Mouse (Mus musculus) stomach, embryonic 15.5 days (tissue): ENCODE results near the gene Gm20388. TPM values are rescaled to one million over a fixed set of nuclear protein-coding genes. Genes with fewer than 3 reads are reported as not detected.

Source experiments
- ATAC-seq: fragments of 200-750 bp; cut with Nextera tagmentation; 2 replicates; pipeline ENCODE4 v1.8.0; 2017; ENCODE audit warnings: low read depth, moderate number of reproducible peaks, moderate TSS enrichment; ENCODE audit not compliant: insufficient read depth, low FRiP score
- H3K27ac ChIP-seq: fragments of 300-500 bp; sonication (generic); 2 replicates; pipeline ENCODE4 v1.5.1; 2015; ENCODE audit warnings: mild to moderate bottlenecking, inconsistent platforms
- H3K27me3 ChIP-seq: fragments of 300-500 bp; sonication (generic); replicated peaks from 2 replicates; pipeline ENCODE4 v1.6.1; 2015; ENCODE audit warnings: inconsistent platforms
- H3K36me3 ChIP-seq: fragments of 300-500 bp; sonication (generic); 2 replicates; pipeline ENCODE4 v1.6.1; 2015; ENCODE audit warnings: inconsistent platforms
- H3K4me1 ChIP-seq: fragments of 300-500 bp; sonication (generic); 2 replicates; pipeline ENCODE4 v1.6.1; 2015; ENCODE audit warnings: inconsistent platforms
- H3K4me2 ChIP-seq: fragments of 300-500 bp; sonication (generic); 2 replicates; pipeline ENCODE4 v1.6.1; 2015; ENCODE audit warnings: mild to moderate bottlenecking, inconsistent platforms
- H3K4me3 ChIP-seq: fragments of 300-500 bp; sonication (generic); replicated peaks from 2 replicates; pipeline ENCODE4 v1.5.1; 2015; ENCODE audit warnings: inconsistent platforms
- H3K9ac ChIP-seq: fragments of 300-500 bp; sonication (generic); 2 replicates; pipeline ENCODE4 v1.6.1; 2015; ENCODE audit warnings: inconsistent platforms
- H3K9me3 ChIP-seq: fragments of 300-500 bp; sonication (generic); 2 replicates; pipeline ENCODE4 v1.6.1; 2016; ENCODE audit warnings: inconsistent platforms
- WGBS: fragments of 180-500 bp; shearing (Covaris S2); methylation state at CpG from one replicate; pipeline ENCODE4 v1.1.7; 2015; 5-methylcytosine and 5-hydroxymethylcytosine counted together
- polyA plus RNA-seq: library from polyadenylated mRNA; unstranded; fragments of >200 nt; fragmentation: Nextera tagmentation; extraction: Ambion mirVana; gene quantifications from 2 replicates; pipeline ENCODE4 v1.2.1, GENCODE M21; 2015

The Gm20388 gene
- polyA plus RNA-seq, 1 experiment from 2014 or later, result not detected

- H3K27ac ChIP-seq, result no peak overlapping the region
- ATAC-seq, result no peak
Observed at GRCm38 (mm10) chr8:121360001-121360400, 1449.4 kb downstream of the Gm20388 start.

GRCm38 (mm10) chr8:121361166-121361565, 1450.5 kb downstream of the Gm20388 start:
- H3K9ac ChIP-seq, result no peak overlapping the region
- H3K36me3 ChIP-seq, result no peaks in the 10 kb centered on the region
- no peaks in the 10 kb centered on the region for H3K27me3 ChIP-seq
- no peak overlapping the region for H3K27ac ChIP-seq
- no peak overlapping the region for H3K4me3 ChIP-seq
- ATAC-seq, result no peak
- 68% methylated on average over 8 of the region's 8 CpGs for WGBS
- no peak overlapping the region for H3K4me2 ChIP-seq
- H3K9me3 ChIP-seq, result no peaks in the 10 kb centered on the region
- peaks cover 20% of the 10 kb centered on the region for H3K4me1 ChIP-seq

More at GRCm38 (mm10) chr8:121360001-121360400, 1449.4 kb downstream of the Gm20388 start:
- H3K4me3 ChIP-seq, result no peak overlapping the region
- H3K27me3 ChIP-seq, result peaks cover 4% of the 10 kb centered on the region; the same call in 1 of the 2 replicates
- H3K9me3 ChIP-seq, result no peaks in the 10 kb centered on the region
- no peak overlapping the region for H3K4me2 ChIP-seq
- H3K9ac ChIP-seq, result no peak overlapping the region
- peaks cover 20% of the 10 kb centered on the region for H3K4me1 ChIP-seq
- 44% methylated on average over 6 of the region's 6 CpGs for WGBS
- H3K36me3 ChIP-seq, result no peaks in the 10 kb centered on the region

- H3K9me3 ChIP-seq, result no peaks in the 10 kb centered on the region
- H3K4me2 ChIP-seq, result no peak overlapping the region
- no peaks in the 10 kb centered on the region for H3K36me3 ChIP-seq
- 80% methylated on average over 6 of the region's 6 CpGs for WGBS
- no peak overlapping the region for H3K9ac ChIP-seq
- H3K4me3 ChIP-seq, result no peak overlapping the region
- peaks cover 16% of the 10 kb centered on the region; the same call in 1 of the 2 replicates for H3K4me1 ChIP-seq
- no peak overlapping the region for H3K27ac ChIP-seq
- 0 out of 2 replicates have a peak, but pooled peaks cover 4% of the 10 kb centered on the region for H3K27me3 ChIP-seq
- ATAC-seq, result no peak
Observed at GRCm38 (mm10) chr8:121364646-121365045, 1454.0 kb downstream of the Gm20388 start.

- Histone ChIP-seq H3K27ac (no peak overlapping the region), H3K4me2 (no peak overlapping the region), H3K4me3 (no peak overlapping the region), H3K9me3 (no peaks in the 10 kb centered on the region), H3K27me3 (0 out of 2 replicates have a peak, but pooled peaks cover 4% of the 10 kb centered on the region), H3K9ac (no peak overlapping the region), H3K36me3 (no peaks in the 10 kb centered on the region), H3K4me1 (peaks cover 12% of the 10 kb centered on the region; the same call in 1 of the 2 replicates)
- WGBS, result 82% methylated on average over 3 of the region's 3 CpGs
- no peak for ATAC-seq
Observed at GRCm38 (mm10) chr8:121365150-121365549, 1454.5 kb downstream of the Gm20388 start.

- Histone ChIP-seq H3K27ac (no peak overlapping the region), H3K4me3 (no peak overlapping the region), H3K9me3 (no peaks in the 10 kb centered on the region), H3K4me1 (peaks cover 8% of the 10 kb centered on the region; the same call in 1 of the 2 replicates), H3K4me2 (no peak overlapping the region), H3K27me3 (0 out of 2 replicates have a peak, but pooled peaks cover 4% of the 10 kb centered on the region), H3K9ac (no peak overlapping the region), H3K36me3 (no peaks in the 10 kb centered on the region)
- 62% methylated on average over 12 of the region's 12 CpGs for WGBS
- no peak for ATAC-seq
Observed at GRCm38 (mm10) chr8:121366655-121367054, 1456.0 kb downstream of the Gm20388 start.

- Histone ChIP-seq H3K27me3 (0 out of 2 replicates have a peak, but pooled peaks cover 4% of the 10 kb centered on the region), H3K9me3 (no peaks in the 10 kb centered on the region), H3K36me3 (no peaks in the 10 kb centered on the region), H3K4me3 (no peak overlapping the region), H3K4me2 (no peak overlapping the region), H3K9ac (no peak overlapping the region), H3K4me1 (peaks cover 8% of the 10 kb centered on the region; the same call in 1 of the 2 replicates), H3K27ac (no peak overlapping the region)
- WGBS, result 21% methylated on average over 11 of the region's 11 CpGs
- no peak for ATAC-seq
Observed at GRCm38 (mm10) chr8:121368799-121369198, 1458.2 kb downstream of the Gm20388 start.

- Histone ChIP-seq H3K27me3 (0 out of 2 replicates have a peak, but pooled peaks cover 4% of the 10 kb centered on the region), H3K4me1 (peaks cover 9% of the 10 kb centered on the region; the same call in 1 of the 2 replicates), H3K27ac (no peak overlapping the region), H3K36me3 (no peaks in the 10 kb centered on the region), H3K9me3 (no peaks in the 10 kb centered on the region), H3K4me2 (no peak overlapping the region), H3K9ac (no peak overlapping the region), H3K4me3 (no peak overlapping the region)
- ATAC-seq, result no peak
- 77% methylated on average over 11 of the region's 11 CpGs for WGBS
Observed at GRCm38 (mm10) chr8:121369378-121369777, 1458.7 kb downstream of the Gm20388 start.

GRCm38 (mm10) chr8:121371287-121371686, 1460.6 kb downstream of the Gm20388 start:
- Histone ChIP-seq H3K27ac (no peak overlapping the region), H3K27me3 (0 out of 2 replicates have a peak, but pooled peaks cover 4% of the 10 kb centered on the region), H3K4me3 (no peak overlapping the region), H3K36me3 (no peaks in the 10 kb centered on the region), H3K4me1 (peaks cover 18% of the 10 kb centered on the region; the same call in 1 of the 2 replicates), H3K9me3 (no peaks in the 10 kb centered on the region), H3K4me2 (no peak overlapping the region), H3K9ac (no peak overlapping the region)
- WGBS, result 65% methylated on average over 9 of the region's 9 CpGs
- ATAC-seq, result no peak

GRCm38 (mm10) chr8:121371911-121372638, 1461.4 kb downstream of the Gm20388 start:
- H3K9ac ChIP-seq, result no peak overlapping the region
- peaks cover 25% of the 10 kb centered on the region; the same call in 1 of the 2 replicates for H3K4me1 ChIP-seq
- no peaks in the 10 kb centered on the region for H3K9me3 ChIP-seq
- ATAC-seq, result no peak
- no peak overlapping the region for H3K4me2 ChIP-seq
- no peak overlapping the region for H3K27ac ChIP-seq
- WGBS, result 80% methylated on average over 25 of the region's 25 CpGs
- H3K36me3 ChIP-seq, result no peaks in the 10 kb centered on the region
- no peak overlapping the region for H3K4me3 ChIP-seq
- H3K27me3 ChIP-seq, result 0 out of 2 replicates have a peak, but pooled peaks cover 4% of the 10 kb centered on the region

GRCm38 (mm10) chr8:121372639-121372986, 1462.0 kb downstream of the Gm20388 start:
- no peak overlapping the region for H3K4me2 ChIP-seq
- H3K9ac ChIP-seq, result no peak overlapping the region
- H3K36me3 ChIP-seq, result no peaks in the 10 kb centered on the region
- H3K9me3 ChIP-seq, result no peaks in the 10 kb centered on the region
- H3K27ac ChIP-seq, result no peak overlapping the region
- ATAC-seq, result no peak
- no peak overlapping the region for H3K4me3 ChIP-seq
- 0 out of 2 replicates have a peak, but pooled peaks cover 4% of the 10 kb centered on the region for H3K27me3 ChIP-seq
- H3K4me1 ChIP-seq, result peaks cover 30% of the 10 kb centered on the region
- 82% methylated on average over 10 of the region's 10 CpGs for WGBS

GRCm38 (mm10) chr8:121374284-121374683, 1463.6 kb downstream of the Gm20388 start:
- Histone ChIP-seq H3K9ac (no peak overlapping the region), H3K9me3 (no peaks in the 10 kb centered on the region), H3K4me1 (peaks cover 37% of the 10 kb centered on the region), H3K4me3 (no peak overlapping the region), H3K4me2 (no peak overlapping the region), H3K27ac (no peak overlapping the region), H3K36me3 (no peaks in the 10 kb centered on the region), H3K27me3 (no peaks in the 10 kb centered on the region)
- no peak for ATAC-seq
- 33% methylated on average over 9 of the region's 9 CpGs for WGBS

GRCm38 (mm10) chr8:121374777-121375176, 1464.1 kb downstream of the Gm20388 start:
- Histone ChIP-seq H3K27me3 (no peaks in the 10 kb centered on the region), H3K4me2 (no peak overlapping the region), H3K9me3 (no peaks in the 10 kb centered on the region), H3K4me3 (no peak overlapping the region), H3K4me1 (peaks cover 35% of the 10 kb centered on the region), H3K36me3 (no peaks in the 10 kb centered on the region), H3K9ac (no peak overlapping the region), H3K27ac (no peak overlapping the region)
- no peak; the same call in 1 of the 2 replicates for ATAC-seq
- WGBS, result 7% methylated on average over 8 of the region's 8 CpGs
